Mouse (Mus musculus): Measurements from ENCODE around the gene Ncstn.
A peak's percentile ranks its signal among the peaks of the same experiment; 100 is the strongest.

The Ncstn gene

GRCm38 (mm10) chr1:172072604-172073003, 10.0 kb downstream of the Ncstn start:
- DNase-seq (ENCODE audit: low spot score in 2 of 2) = no peak

GRCm38 (mm10) chr1:172071556-172071955, 11.0 kb downstream of the Ncstn start:
- DNase-seq (ENCODE audit: low spot score in 2 of 2) = no peak

DNA sequence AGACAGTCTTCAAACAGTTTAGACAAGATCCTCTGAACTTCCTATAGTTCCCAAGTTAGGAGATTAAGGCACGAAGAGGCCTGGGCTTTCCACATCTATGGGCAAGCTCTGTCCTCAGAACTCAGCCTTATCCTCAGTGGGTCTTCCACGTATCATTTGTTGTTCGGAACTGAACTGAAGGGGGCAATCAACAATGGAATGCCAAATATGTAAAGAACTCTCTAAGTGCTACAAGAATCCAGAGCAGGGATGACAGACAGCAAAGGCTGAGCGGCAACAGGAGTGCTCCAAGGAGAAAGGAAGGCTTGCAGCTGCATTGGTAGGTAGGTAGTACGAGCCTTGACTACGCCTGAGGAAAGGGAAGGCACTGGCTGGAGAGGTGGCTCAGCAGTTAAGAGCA, 12.4 kb downstream of the Ncstn start:
- no peak for DNase-seq (ENCODE audit: low spot score in 2 of 2)

GRCm38 (mm10) chr1:172064613-172065141, 17.9 kb downstream of the Ncstn start:
- no peak for DNase-seq (ENCODE audit: low spot score in 2 of 2)

- DNase-seq (ENCODE audit: low spot score in 2 of 2) = no peak
Measured at GRCm38 (mm10) chr1:172063291-172064023, 19.1 kb downstream of the Ncstn start.

DNA sequence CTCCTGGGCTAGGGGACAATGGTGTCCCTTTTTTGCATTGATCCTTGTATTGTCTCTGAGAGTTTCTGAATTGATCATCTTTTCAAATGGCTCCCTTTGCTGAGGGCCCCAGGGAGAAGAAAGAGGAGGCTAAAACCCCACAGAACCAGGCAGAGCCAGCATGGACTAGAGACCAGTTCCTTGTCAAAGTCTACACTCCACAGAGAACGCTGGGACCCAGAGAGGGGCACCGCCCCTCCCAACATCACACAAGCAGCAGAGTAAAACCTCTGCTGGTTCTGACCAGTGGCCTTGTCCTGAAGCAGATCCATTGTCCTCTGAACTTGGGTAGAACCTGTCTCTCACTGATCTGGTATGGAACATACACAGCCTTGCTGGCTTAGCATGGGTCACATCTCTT, 20.5 kb downstream of the Ncstn start:
- no peak for DNase-seq (ENCODE audit: low spot score in 2 of 2)

DNA sequence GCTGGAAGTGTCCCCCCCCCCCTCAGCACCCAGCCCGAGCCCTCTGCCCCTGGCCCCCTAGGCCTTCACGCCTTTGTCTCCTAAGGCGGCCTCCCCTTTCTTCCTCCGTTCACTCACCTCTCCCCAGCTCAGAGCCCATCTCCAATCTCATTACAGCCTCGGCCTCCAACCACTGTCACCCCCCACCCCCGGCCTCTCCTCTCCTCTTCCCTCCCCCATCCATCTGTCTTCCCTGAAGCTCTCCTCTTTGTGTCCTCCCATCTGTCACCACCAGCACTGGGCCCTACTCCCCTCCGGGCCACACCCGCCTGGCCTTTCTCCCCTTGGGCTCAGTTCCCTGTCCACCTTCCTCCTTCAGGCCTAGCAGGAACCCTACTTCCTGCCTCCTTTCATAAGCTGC, 21.4 kb downstream of the Ncstn start:
- no peak for DNase-seq (ENCODE audit: low spot score in 2 of 2)

DNA sequence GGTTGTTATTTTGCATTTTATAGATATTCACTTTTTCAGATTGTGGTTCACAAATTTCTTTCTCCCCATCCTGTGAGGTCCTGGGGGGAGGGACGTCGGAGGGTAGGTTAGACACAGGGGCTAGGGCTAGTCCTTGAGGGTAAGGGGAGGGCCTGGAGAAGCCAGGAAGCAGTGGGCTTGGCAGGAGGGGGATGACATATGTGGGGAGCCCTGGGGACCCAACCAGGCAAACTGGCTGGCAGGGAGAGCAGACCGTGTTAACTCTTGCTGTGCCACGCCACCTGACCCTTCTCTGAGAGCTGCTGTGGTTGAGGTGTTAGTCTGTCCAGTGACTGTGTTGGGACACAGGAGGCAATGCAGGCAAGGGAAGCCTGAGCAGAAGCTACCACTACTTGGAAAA, 21.9 kb downstream of the Ncstn start:
- no peak for DNase-seq (ENCODE audit: low spot score in 2 of 2)

DNA sequence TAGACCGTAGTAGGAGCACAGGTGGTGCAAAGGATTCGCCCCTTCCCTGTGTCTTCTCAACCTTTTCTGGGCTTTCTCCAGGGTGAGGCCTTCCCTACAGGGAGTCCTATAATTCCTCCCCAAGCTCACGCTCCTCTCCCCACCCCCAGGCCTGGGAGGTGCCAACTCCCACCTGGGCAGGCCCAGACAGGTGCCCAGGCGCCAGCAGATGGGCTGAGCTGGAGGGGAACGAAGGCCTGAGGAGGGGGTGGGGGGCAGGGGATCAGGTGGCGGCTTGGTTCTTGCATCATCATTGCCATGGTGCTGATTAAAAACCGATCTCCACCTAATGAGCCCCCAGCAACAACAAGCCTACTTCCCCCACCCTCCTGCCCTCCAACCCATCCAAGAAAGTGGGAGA, 23.7 kb downstream of the Ncstn start:
- DNase-seq (ENCODE audit: low spot score in 2 of 2) = no peak

DNA sequence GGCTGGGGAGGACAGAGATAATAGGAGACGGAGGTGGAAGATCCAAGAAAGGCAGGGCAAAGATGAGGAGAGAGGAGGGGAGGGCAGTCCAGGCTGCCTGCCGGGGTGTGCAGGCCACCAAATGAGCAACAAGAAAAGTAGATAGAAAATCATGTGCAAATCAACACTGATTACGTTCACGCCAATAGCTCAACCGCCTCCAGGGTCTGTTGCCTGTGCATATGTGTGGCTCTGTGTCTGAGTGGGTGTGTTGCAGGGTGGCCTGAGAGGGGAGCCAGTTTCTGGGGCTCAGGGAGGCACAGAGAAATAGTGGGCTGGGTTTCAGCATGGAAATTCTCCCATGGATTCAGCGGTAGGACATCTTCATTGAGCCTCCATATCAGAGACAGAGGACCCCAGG, 24.3 kb downstream of the Ncstn start:
- no peak for DNase-seq (ENCODE audit: low spot score in 2 of 2)

- DNase-seq (ENCODE audit: low spot score in 2 of 2) = peak in 1 of 2 experiments; percentile 34
Measured at GRCm38 (mm10) chr1:172057491-172057921, 25.1 kb downstream of the Ncstn start, which contains the start of gene Nhlh1. Gene Nhlh1 (minus strand): TSS chr1:172057573.

DNA sequence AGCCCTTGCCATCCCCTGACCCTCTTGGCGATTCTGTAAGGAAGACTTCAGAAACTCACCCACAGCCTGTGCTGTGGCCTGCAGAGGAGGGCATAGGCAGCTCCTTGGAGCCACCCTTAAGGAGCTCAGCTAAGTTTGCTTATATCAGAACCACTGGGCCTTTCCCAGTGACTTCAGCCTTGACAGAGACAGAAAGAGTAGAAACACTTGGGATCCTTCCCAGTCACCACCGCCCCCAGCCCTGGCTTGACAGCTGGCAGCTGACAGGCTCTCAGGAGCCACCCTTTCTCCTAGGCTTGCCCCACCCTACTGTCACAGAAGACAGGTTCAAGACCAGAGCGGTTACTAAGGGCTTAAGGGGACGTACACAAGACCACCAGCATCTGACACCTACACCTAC, 26.3 kb downstream of the Ncstn start:
- DNase-seq (ENCODE audit: low spot score in 2 of 2) = peak; percentile 47 to 69

- peak in 1 of 2 experiments; percentile 33 for DNase-seq (ENCODE audit: low spot score in 2 of 2)
Measured at GRCm38 (mm10) chr1:172053541-172054440, 28.8 kb downstream of the Ncstn start.

DNA sequence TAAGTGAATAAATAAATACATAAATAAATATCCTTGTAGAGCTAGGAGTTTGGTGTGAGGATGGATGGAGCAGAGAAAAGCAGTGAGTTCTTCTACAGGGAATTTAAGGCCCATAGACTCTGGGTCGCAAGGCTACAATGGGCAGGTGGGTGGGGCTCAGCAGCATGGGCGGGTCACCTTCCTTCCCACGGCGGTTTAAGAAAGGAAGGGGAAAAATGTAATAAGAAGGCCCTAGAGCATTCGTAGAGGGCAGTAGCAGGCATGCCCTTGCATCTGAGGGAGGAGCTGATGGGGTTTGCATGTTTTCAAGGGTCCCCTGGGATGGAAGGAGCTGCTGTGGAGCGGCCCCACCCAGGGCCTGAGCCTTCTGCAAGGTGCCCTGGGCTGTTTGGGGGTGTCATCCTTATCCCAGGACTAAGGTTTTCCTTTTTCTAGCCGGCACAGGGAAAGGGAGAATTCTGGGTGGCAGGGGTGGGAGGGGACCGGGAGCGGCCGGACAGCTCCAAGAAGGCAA, 29.8 kb downstream of the Ncstn start:
- no peak for DNase-seq (ENCODE audit: low spot score in 2 of 2)

DNA sequence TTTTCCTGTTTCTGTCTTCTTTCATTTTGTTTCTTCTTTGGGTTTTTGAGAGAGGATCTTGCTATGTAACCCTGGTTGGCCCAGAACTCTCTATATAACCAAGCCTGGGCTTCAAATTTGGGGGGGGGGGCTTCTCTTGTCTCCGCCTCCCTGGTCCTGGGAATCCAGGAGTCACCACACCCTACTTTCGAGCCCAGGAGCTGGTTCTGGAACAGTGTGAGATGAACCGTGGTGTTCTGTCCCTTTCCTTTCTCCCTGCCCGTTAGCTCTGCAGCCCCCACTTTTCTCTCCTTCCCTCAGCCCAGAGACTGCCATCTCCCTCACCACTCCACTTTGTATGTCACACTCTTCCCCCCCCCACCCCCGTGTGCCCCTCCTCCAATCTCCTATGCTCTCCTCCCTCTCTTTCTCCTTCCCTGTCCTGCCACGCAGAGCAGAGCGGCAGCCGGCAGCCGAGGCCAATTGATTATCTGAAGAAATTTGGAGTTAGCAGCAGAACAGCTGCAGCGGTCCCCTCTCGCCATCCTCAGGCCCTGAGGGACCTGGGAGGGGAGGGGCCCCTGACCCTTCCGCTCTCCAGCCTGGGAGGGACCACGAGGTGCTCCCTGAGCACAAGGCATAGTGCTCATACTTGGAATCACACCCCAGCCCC, 33.3 kb downstream of the Ncstn start:
- no peak for DNase-seq (ENCODE audit: low spot score in 2 of 2)

DNA sequence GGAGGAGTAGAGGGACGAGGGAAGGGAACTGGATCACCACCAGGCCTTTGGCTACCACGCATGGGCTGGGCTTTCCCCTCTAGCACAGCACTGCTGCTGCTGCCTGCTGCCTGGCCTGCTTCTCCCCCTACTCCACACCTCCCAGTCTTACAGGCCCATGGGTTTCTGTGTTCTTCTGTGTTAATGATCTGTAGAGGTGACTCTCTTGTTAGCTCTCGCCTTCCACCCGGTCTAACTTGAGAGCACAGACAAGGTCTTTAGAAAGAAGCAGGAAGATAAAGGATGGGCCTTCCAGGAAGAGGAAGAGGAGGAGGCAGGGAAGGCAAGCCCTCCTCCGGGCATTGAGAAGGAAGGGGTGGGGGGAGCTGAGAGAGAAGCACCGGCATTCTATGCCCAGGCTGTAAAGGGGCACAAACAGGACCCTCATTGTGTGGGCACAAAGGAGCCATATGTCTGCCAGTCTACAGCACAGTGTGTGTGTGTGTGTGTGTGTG, 34.3 kb downstream of the Ncstn start:
- DNase-seq (ENCODE audit: low spot score in 2 of 2) = no peak

DNA sequence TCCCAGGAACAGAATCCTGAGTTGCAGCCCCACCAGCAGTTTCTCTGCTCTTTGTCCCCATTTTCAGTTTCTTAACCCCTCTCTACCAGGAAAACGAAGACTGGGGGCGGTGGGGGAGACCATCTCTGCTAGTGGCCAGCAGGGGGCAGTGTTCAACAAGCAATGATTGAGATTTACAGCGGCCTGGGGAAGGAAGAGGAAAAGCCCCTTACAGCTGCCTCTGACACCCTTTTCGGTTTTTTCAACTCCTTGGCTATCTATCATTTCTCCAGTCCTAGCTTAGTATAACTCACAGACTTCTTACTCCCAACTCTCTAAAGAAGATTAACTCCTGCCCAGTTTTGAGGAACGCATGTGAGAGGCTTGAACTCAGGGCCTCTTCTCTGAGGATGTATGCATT, 35.7 kb downstream of the Ncstn start:
- peak; percentile 64 to 67 for DNase-seq (ENCODE audit: low spot score in 2 of 2)

- no peak for DNase-seq (ENCODE audit: low spot score in 2 of 2)
Measured at GRCm38 (mm10) chr1:172046410-172046809, 36.2 kb downstream of the Ncstn start.

DNA sequence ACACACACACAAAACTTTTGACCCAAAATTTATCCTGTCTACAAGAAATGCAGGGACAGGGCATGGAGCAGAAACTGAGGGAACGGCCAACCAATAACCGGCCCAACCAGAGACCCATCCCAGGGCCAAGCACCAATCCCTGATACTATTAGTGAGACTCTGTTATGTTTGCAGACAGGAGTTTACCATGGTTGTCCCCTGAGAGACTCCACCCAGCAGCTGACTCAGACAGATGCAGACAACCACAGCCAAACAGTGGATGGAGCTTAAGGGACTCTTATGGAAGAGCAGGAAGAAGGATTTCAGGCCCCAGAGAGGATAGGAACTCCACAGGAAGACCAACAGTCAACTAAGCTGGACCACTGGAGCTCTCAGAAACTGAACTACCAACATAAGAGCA, 52.7 kb downstream of the Ncstn start:
- DNase-seq (ENCODE audit: low spot score in 2 of 2) = no peak

- no peak for DNase-seq (ENCODE audit: low spot score in 2 of 2)
Measured at GRCm38 (mm10) chr1:172028394-172029275, 54.0 kb downstream of the Ncstn start, which contains the start of gene Vangl2. Gene Vangl2 (minus strand): TSS chr1:172028444.

- no peak for DNase-seq (ENCODE audit: low spot score in 2 of 2)
Measured at GRCm38 (mm10) chr1:172027809-172028102, 54.8 kb downstream of the Ncstn start.

All from frontal cortex, postnatal 36 days (tissue).